Mouse (Mus musculus): ENCODE results near the gene Ankrd10. TPM values are rescaled to one million over a fixed set of nuclear protein-coding genes. Genes with fewer than 3 reads are reported as not detected.

Ankrd10 gene
- polyA plus RNA-seq (2017; shearing (Covaris generic)) = 74.3 TPM

GRCm38 (mm10) chr8:11635611-11636081, at the start of gene Ankrd10:
Gene Ankrd10, minus strand, starts transcription at chr8:11635757.

Other genes starting within 250 kb of the Ankrd10 start
- gene Rab20, start 157.0 kb downstream of the Ankrd10 start, polyA plus RNA-seq (2017; shearing (Covaris generic)) = 9.0 TPM
- 71.6 TPM for gene Naxd, start 138.3 kb downstream of the Ankrd10 start, polyA plus RNA-seq (2017; shearing (Covaris generic))
- gene Cars2, start 85.0 kb downstream of the Ankrd10 start, polyA plus RNA-seq (2017; shearing (Covaris generic)) = 19.7 TPM
- 58.4 TPM for gene Ing1, start 80.2 kb downstream of the Ankrd10 start, polyA plus RNA-seq (2017; shearing (Covaris generic))
- gene 1700016D06Rik, start 65.3 kb upstream of the Ankrd10 start, polyA plus RNA-seq (2017; shearing (Covaris generic)) = not detected
- gene Arhgef7, start 92.0 kb upstream of the Ankrd10 start, polyA plus RNA-seq (2017; shearing (Covaris generic)) = 15.7 TPM
- gene Tex29, start 204.7 kb upstream of the Ankrd10 start, polyA plus RNA-seq (2017; shearing (Covaris generic)) = not detected